Mouse (Mus musculus) liver, postnatal 0 days (tissue): ENCODE measurements around the gene Asphd1.

Experiments
- CTCF ChIP-seq: sonication (generic); IDR thresholded peaks from 2 replicates; pipeline ENCODE4 v1.5.1; 2016; ENCODE audit warnings: antibody characterized with exemption, low read depth
- EP300 ChIP-seq: IDR thresholded peaks from 2 replicates; pipeline ENCODE4 v1.6.1; 2016; ENCODE audit warnings: antibody characterized with exemption, low read depth, mild to moderate bottlenecking

GRCm38 (mm10) chr7:126978841-126979240 is 29.5 kb upstream of the Asphd1 start:
- TF ChIP-seq CTCF, result no peak
- no peak for TF ChIP-seq EP300
